Mouse (Mus musculus) adrenal gland, postnatal 14 days (tissue): ENCODE measurements around the gene Sash1. TPM values are rescaled to one million over a fixed set of nuclear protein-coding genes. Genes with fewer than 3 reads are reported as not detected.
"Not testable (repeated sequence)": the region's sequence is repeated elsewhere in the genome, so short reads cannot be mapped to it uniquely, and the experiment has no call there.

ENCODE experiments used
- DNase-seq: peaks from one replicate; pipeline ENCODE4 v3.0.0; 2021; ENCODE audit warnings: mixed read lengths
- total RNA-seq: library from RNA; stranded (reverse); gene quantifications from 2 replicates; pipeline ENCODE4 v1.2.3, GENCODE M21; 2021

The Sash1 gene
- total RNA-seq, 1 experiment from 2014 or later = 50.1 TPM

GRCm38 (mm10) chr10:8753377-8753776 is 132.5 kb downstream of the Sash1 start:
- no peak for DNase-seq

GRCm38 (mm10) chr10:8752436-8752835 is 133.4 kb downstream of the Sash1 start:
- peak; percentile 76 for DNase-seq

GRCm38 (mm10) chr10:8749537-8749936 is 136.3 kb downstream of the Sash1 start:
- DNase-seq = no peak

GRCm38 (mm10) chr10:8747450-8748212 is 138.2 kb downstream of the Sash1 start:
- DNase-seq = no peak

- DNase-seq = no peak
Observed at GRCm38 (mm10) chr10:8746082-8746696, 139.7 kb downstream of the Sash1 start.

GRCm38 (mm10) chr10:8742872-8743271 is 143.0 kb downstream of the Sash1 start:
- DNase-seq = peak; percentile 88

GRCm38 (mm10) chr10:8741505-8741904 is 144.4 kb downstream of the Sash1 start:
- DNase-seq = no peak

- DNase-seq = no peak
Observed at GRCm38 (mm10) chr10:8740797-8741196, 145.1 kb downstream of the Sash1 start.

- no peak for DNase-seq
Observed at GRCm38 (mm10) chr10:8729387-8730337, 156.2 kb downstream of the Sash1 start.

GRCm38 (mm10) chr10:8719345-8719744 is 166.5 kb downstream of the Sash1 start:
- no peak for DNase-seq

- no peak for DNase-seq
Observed at GRCm38 (mm10) chr10:8718831-8719230, 167.0 kb downstream of the Sash1 start.

- no peak for DNase-seq
Observed at GRCm38 (mm10) chr10:8717171-8717570, 168.7 kb downstream of the Sash1 start.

- peak; percentile 88 for DNase-seq
Observed at GRCm38 (mm10) chr10:8715679-8716284, 170.1 kb downstream of the Sash1 start.

GRCm38 (mm10) chr10:8696636-8697035 is 189.2 kb downstream of the Sash1 start:
- DNase-seq = not testable (repeated sequence)

GRCm38 (mm10) chr10:8693996-8694500 is 191.8 kb downstream of the Sash1 start:
- no peak for DNase-seq

GRCm38 (mm10) chr10:8693561-8693960 is 192.3 kb downstream of the Sash1 start:
- DNase-seq = no peak

- no peak for DNase-seq
Observed at GRCm38 (mm10) chr10:8692531-8692930, 193.3 kb downstream of the Sash1 start.

GRCm38 (mm10) chr10:8686219-8686618 is 199.7 kb downstream of the Sash1 start:
- no peak for DNase-seq

GRCm38 (mm10) chr10:8685269-8685668 is 200.6 kb downstream of the Sash1 start:
- no peak for DNase-seq

GRCm38 (mm10) chr10:8682900-8683299 is 203.0 kb downstream of the Sash1 start:
- DNase-seq = peak; percentile 56

- no peak for DNase-seq
Observed at GRCm38 (mm10) chr10:8682341-8682740, 203.5 kb downstream of the Sash1 start.

GRCm38 (mm10) chr10:8676722-8677121 is 209.1 kb downstream of the Sash1 start:
- DNase-seq = peak; percentile 22
